Mouse (Mus musculus): ENCODE results near the gene Nfic.
A peak's percentile ranks its signal among the peaks of the same experiment; 100 is the strongest.

The Nfic gene

DNA sequence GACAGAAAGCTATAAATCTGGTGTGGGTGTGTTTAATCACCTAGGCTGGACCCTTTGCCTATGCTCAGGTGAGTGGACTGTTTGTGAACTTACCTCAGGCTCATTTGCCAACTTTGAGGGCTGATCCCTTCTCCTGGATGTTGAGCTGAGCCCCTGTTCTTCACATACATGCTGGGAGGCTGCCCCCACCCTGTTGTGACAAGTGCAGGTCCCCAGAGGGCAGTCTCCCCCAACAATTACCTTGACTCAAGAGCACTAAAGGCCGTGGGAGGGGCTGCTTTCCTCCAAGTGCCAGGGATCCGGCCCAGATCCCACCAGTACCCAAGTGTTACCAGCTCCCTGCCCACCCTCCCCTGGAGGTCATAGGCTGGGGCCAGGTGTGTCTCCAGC lies 29.6 kb upstream of the Nfic start:
- peak; percentile 43 to 51 for DNase-seq

DNA sequence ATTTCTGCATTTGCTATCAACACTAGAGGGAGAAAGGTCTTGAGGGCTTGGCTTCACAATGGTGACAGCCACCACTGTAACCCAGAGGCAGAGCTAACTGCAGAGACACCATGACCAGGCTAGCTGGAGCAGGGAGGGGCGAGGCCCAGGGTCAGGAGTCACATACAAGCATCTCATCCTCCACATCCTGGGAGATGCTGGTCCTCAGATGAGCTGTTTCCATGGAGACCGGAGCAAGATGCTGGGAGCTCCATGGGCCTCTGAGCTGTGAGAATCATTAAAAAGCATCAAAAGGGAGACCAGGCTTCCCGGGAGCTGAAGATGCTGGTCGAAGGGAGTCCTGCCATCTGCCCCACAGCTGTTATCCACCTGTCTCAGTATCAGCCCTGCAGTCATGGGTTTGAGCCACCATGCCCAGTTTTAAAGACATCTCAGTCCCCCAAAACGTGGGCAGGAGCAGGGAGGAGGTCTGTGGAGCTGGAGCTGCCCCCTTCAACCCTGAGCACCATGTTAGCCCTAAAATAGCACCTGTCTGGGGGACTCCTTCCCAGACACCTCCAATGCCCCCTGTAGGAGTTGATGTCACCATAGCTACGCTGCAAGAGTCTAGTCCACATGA lies 29.1 kb upstream of the Nfic start:
- DNase-seq: no peak

DNA sequence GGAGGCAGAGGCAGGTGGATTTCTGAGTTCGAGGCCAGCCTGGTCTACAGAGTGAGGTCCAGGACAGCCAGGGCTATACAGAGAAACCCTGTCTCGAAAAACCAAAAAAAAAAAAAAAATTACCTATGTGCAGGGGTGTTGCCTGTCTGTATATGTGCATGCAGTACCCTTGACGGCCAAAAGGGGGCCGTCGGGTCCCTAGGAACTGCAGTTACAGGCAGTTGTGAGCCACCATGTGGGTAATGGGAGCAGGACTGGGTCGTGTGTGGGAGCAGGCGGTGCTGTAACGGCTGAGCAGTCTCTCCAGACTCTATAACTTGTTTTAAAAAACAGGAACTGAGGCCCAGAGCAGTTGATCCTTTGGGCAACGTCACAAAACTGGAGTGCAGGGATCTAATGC lies 28.5 kb upstream of the Nfic start:
- peak; percentile 41 to 52 for DNase-seq

DNA sequence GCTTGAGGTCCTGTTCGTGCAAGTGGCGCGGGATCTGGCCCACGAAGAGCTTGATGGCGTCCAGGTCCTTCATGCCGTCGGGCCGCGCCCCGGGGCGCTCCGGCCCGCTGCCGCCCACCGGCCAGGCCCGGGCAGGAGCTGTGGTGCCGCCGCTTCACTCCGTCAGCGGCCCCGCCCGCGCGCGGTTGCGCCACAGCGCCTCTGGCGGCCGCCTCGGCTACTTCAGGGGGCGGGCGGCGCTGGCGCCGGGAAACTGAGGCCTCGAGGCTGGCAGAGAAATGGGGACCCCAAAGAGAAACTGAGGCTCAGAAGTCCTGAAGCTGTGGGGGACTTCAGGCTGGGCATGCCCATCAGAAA lies 27.1 kb upstream of the Nfic start, which contains the start of gene Celf5:
TSS of gene Celf5 (minus strand) at position 177 of the 357 bp plus-strand sequence.
- peak; percentile 59 to 68 for DNase-seq

DNA sequence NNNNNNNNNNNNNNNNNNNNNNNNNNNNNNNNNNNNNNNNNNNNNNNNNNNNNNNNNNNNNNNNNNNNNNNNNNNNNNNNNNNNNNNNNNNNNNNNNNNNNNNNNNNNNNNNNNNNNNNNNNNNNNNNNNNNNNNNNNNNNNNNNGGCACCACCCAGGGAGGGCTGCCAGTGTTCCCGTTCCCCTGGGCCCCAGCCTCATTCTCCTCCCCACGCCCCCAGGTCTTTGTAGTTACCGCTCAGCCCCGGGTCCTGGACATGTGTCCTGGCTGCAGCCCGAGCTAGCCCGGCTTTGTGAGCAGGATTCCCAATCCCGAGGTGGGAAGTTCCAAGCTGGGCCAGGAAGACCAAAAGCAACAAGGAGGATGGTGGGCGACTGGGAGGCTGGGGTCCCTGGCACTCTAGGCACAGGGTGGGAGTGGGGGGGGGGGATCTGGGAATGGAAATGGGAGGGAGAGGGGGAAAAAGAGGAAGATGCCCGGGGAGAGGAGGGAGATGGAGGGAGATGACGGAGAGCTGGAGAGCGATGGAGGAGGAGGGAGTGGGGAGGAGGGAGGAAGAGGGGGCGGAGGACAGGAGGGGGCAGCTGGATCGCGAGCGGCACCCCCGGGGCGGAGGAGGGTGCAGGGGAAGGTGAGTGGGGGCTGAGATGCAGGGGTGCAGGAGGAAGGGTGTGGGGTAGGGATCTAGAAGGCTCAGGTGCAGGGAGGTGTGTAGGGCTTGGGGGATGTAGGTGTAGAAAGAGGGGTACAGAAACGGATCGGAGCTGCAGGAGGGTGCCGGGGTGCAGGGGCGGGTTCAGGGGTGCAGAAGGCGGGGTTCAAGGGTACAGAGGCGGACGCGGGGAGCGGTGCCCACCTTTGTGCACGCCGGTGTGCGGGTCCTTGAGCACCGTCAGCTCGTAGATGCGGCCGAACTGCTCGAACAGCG lies 26.4 kb upstream of the Nfic start:
- no peak for DNase-seq

DNA sequence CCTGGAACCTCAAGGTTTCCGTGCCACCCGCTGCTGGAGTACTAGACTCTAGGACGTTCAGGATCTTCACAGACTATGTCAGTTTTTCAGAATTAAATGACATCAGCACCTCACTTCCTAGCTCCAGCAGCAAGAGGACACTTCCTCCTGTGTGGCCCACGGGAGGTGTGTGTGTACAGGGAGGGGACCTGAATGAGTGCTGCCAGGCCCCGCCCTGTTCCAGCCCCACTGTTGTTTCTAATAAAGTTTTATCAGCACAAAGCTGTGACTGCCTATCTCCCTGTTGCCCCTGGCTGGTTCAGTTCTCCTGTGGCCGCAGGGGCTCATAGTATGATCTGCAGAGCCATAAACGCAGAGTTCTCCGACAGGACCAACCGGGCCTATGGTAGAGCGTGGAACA lies 19.0 kb upstream of the Nfic start:
- DNase-seq: no peak

DNA sequence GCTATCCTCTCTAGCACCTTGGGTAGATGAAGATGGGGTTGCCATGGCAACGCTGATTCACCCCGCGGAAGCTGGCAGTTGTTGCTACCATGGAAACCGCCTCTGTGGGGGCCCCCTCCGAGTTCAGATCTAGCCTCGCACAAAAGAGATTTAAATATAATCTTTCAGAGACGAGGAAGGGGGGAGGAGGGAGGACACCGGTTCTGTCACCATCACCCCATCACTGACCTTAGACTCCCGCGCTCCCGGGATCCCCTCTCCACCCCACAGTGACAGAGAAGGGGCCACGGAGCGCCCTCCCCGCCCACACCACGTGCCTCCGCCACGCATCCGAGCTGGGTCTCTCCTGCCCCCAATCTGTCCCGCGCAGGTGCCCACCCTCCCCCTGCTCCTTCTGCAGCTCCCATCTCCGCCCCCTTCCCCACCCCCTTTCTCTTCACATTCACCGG lies 17.6 kb upstream of the Nfic start:
- DNase-seq: peak in 1 of 2 experiments; percentile 71

DNA sequence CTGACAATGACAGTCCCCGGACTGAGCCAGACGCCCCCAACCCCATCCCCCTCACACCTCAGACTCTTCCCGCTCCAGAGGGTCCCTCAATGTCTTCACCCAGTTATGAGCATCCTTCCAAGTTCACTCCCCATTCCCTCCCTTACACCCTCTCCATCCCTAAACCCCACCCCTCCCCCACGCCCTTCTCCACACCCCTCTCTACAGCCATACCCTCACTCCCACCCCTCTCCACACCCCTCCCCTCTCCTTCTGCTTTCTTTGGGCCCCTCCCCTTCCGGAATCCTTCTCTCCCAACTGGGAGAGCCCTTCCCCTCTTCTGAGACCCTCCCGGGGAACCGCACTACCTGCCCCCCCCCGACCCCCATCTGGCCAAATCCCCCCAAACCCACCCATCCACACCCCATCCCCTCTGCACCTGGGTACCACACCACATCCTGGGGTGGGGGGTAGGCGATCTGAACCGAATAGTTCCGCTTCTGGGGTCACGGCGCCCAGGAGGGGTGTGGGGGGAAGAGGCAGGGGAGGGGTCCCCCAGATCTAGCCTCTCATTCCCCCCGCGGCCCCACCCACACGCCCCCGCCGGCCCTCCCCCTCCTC lies 17.1 kb upstream of the Nfic start:
- peak in 1 of 2 experiments; percentile 42 for DNase-seq

DNA sequence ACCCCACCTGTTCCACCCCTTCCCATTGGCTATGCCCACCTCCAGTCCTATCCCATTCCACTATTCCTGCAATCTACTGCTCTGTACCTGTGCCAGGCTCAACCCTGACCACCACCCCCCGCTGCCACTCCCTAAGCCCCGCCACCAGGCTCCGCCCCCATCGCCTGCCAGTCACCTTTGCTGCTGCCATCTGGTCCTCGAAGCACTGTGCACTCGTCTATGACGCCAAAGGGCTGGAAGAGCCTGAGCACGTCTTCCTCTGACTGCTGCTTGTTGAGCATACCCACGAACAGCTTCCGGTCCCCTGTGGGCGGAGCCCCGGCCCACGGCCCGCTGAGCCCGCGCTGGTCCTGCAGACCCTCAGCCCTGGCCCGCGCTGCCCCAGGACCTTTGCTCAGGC lies 15.0 kb upstream of the Nfic start:
- DNase-seq: peak; percentile 39 to 67

DNA sequence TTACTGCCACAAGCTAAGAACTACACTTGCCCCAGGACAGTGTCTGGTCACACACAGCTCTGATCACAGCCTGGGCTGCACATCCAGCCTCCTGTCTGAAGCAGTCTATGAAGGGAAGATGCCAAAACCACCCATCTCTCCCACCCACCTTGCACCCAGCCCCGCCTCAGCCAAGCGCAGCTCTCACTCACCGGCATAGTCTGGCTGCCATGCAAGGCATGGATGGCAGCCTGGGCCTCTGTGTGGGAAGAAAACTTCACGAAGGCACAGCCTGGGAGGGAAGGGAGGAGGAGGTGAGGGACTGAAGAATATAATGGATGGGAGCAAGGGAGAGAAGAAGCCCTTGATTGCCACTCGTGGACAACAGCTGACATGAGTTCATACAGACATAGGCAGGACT lies 13.8 kb upstream of the Nfic start:
- peak in 1 of 2 experiments; percentile 3 for DNase-seq

DNA sequence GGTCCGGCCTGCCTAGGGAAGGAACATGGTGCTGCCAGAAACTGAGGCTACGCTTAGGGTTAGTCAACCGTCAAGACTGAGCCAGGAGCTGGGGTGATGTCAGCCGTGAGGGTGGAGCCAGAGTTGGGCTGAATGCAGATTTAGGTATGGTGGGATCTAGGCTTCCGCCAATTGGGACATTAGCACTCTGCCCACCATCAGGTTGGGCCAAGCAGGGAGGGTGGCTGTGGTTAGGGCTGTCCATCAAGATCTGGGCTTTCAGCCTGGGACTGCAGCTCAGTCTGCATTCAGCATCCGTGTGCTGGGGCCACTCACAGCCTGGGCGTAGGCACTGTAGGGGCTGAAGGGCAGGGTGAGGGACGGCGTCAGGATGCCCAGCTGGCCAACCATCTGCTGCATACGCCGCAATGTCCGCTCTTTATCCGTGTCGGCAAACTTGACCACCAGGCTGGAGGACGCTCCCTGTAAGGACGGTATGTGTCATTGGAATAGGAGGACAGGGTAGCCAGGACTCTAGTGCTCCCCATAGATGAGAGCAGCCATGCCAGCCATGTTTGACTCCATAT lies 12.3 kb upstream of the Nfic start:
- no peak for DNase-seq

DNA sequence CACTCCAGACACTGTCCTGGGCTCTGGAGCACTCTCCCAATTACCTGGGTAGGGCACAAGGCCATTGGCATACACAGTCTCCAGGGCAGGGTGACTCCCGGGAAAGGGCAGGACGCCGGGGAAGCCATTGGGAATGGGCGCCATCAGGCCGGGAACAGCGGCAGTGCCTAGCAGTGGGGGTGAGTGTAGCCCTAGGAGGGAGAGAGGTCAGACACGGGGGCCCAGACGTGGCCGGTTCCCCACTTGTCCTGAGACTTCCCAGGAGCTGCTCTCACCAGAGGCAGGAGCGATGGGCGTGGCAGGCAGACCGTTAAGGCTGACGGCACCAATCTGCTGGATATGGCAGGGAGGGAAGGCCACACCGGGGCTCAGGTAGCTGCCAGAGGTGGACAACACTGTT lies 11.4 kb upstream of the Nfic start:
- no peak for DNase-seq

DNA sequence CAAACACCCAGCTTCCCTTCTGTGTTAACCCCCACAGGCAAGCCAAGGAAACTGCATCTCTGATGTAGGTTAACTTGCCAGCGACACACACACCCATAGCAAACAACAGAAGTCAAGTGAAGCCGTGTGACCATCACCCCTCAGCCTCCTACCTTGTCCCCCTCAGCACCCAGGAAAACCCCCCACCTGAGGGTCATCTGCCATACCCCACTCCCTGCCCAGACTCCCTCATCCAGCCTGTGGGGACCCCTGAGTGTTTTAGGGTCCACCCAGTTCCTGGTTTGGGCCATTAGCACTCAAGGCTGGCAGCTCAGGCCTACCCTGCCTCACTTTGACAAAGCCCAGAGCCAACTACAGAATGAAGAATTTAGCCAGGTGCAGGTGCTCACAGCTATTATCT lies 10.6 kb upstream of the Nfic start:
- no peak for DNase-seq

DNA sequence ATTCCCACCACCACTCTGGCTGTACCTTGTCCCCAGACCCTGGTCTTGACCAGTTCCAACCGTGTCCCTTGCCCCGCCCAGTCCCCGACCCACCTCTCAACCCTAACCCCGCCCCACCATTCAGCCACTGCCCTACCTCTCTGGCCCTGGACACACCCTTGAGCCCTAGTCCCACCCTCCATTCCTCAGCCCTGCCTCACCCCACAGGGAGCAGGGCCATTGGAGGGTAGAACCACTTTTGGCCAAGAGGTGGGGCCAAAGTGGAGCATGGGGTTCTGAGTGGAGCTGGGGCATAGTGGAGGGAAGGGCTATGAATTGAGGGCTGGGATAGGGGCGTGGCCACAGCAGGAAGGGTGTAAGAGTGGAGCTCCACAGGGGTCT lies 9.8 kb upstream of the Nfic start:
- DNase-seq: no peak

DNA sequence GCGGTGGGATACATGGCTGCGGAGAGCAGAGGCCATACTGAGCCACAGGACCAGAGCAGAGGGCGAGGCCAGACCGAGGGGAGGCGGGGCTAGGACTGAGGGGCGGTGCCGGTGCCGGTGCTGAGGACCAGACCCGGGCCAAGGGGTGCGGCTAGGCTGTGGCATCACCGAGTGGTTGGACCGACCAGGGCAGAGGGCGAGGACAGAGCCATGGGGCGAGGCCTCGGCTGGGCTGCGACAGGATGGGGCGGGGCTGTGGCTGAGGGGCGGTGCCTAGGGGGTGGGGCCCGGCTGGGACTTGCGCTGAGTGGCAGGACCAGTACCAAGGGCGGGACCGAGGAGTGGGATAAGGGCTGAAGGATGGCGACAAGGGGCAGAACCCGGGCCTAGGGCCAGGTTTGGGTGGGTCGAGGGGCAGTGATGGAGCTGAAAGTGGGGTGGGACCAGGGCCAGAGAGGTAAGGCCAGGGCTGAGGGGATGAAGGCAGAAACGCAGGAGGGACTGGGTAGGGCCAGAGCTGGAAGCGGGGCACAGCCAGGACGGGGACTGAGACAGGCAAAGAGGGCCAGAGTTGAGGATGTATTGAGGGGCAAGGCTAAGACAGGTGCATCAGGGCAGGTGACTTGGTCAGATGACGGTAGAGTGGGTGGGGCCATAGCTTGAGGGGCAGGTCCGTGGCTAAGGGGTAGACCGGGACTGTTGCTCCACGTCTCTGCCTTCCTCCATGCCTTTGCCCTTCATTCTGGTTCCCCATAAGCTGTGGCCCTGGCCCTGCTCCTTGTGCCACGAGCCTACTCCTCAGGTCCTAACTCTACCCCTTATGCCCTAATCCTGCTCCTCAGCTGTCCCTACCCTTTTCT lies 9.2 kb upstream of the Nfic start:
- DNase-seq: no peak

DNA sequence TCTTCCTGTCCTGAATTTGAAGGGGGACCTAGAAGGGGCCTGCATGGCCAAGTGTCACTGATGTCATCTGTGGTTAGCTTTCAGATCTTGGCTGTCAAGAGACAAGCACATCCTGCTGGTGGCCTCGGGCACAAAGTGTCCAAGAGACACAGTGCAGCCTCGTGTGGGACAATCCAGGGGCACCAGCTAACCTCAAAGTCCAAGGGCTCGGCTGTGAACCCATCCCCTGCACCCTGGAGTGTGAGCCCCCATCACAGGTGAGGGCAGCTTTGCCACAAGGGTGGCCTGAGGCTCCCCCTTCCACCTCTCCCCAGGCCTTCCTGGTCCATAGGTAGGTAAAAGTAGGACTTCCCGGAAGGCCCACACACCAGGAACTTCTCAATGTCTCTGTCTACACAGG lies 8.1 kb upstream of the Nfic start:
- DNase-seq: no peak

DNA sequence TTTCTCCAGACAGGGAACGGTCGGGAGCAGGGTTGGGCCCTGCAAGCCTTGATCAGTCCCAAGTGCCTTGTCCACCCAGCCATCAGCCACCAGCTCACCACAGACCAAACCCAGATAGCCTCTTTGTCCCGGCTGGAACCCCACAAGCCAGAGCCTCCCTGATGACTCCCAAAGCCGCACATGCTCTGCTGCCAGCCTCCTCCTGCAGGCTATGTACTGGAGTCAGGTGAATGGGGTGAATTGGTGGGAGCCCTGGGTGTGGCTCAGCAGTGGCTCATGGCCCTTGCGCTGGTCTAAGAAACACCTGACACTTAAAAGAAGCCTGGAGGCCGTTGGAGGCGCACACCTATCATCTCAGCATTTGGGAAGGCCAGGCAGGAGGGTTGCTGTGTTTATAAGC lies 7.5 kb upstream of the Nfic start:
- no peak for DNase-seq

DNA sequence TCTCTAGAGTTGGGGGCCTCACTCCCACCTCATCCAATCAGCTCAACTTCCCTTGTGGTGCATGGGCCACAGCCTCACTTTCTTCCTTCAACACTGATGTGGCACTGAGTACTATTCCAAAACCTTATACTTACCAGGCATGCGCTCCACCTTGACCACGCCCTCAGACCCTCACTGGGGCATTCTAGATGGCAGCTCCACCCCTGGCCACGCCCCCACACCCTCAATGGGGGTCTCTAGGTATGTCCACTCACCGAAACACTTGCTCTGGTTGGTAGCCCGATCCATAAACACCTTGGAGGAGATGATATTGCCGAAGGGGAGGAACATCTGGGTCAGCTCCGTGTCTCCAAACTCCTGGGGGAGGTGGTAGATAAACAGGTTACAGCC lies 7.0 kb upstream of the Nfic start:
- no peak for DNase-seq

DNA sequence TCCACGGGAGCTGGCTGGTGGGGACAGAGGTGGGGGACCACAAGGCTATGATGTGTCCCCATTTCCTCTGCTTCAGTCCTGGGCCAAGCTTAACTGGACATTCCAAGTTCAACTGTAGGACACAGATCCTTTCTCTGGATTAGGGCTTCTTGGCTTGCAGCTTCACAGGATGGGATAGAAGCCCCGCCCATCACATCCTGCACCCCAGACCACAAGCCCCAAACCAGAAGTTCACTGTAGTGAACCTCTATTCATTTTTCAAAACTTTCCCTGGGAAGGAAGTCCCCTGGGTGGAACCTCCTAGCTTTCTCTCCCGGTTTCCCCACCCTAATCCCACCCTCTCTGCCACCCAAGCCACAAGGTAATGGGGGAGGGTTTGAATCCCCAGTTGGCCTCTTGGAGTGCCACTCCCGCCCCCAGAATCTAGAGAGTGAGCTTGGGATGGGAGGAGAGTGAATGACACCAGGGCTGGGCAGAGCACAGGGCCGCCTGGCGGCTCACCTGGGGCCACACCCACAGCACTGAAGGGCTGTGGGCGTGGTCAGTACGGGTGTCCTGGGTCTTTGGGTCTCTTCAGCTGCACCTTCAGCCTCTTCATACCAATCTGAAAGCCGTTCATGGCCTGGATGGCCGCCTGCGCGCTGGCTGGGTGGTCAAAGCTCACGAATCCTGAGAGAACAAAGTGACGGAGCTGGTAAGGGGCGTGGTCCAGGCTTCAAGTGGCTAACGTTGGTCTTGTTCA lies 6.4 kb upstream of the Nfic start:
- no peak for DNase-seq

DNA sequence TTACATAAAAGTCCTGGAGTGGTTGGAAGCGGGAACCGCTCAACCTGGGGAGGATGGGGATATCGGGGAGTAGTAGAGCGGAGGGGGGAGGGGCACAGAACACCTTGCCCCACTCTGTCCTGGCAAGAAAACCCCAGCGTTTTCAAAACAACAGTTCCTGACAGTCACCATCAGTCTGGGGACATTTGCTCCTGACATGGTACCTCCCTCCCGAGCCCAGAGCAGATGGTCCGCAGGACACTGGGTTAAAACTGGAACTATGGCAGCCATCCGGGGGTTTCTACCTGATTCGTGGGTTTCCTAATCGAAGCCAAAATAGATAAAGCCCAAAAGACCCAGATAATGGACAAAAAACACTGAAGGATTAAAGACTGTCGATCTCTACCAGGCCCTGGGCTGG lies 5.5 kb upstream of the Nfic start:
- no peak for DNase-seq

DNA sequence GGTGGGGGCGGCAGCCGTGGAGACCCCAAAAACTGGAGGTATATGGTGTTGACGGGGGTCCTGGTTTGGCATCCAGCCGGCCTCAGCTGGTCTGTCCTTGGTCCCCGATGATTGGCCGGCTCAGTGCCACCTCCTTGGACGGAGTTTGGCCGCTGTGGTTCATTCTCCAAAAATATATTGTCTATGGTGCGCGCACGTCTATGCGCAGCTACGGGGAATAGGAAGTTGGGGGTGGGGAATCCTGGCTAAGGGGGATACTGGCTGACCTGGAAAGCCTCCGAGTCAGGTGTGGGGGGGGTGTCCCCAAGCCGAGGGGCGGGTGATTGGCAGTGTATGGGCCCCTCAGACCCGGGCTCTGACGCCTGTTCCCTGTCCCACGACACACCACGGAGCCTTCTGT lies 5.0 kb upstream of the Nfic start:
- DNase-seq: no peak

DNA sequence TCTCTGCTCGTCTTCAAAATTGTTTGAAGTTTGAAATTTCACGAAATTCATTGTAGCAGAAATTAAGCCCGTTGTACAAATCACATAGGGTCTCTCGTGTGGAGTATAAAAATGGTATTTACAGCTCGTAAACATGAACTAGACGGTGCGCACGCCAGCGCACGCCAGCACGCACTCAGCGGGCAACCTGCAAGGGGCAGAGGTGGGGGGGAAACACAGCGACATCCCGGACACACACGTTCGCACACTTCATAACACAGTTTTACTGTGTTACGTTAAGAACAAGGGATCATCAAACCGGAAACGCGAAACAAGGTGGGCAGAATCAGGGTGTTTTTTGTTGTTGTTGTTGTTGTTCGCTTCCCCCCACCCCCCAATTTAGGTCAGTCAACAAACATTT lies 4.0 kb upstream of the Nfic start:
- DNase-seq: no peak
